Mouse (Mus musculus) monocyte, adult 5-6 weeks (primary cell): ENCODE measurements at regions not wholly inside any gene's neighbourhood (a gene's known extent, or its start where the extent isn't known, plus 50 kb on each side); places are given as distances from the start of the nearest gene placed in this dataset.

Experiments
- ATAC-seq: fragments of 153-309, 156-312 bp; replicated peaks from 2 replicates; pipeline ENCODE4 v1.8.0; 2017; ENCODE audit warnings: mild to moderate bottlenecking; ENCODE audit not compliant: low TSS enrichment, insufficient number of reproducible peaks, severe bottlenecking, poor library complexity, low FRiP score

DNA sequence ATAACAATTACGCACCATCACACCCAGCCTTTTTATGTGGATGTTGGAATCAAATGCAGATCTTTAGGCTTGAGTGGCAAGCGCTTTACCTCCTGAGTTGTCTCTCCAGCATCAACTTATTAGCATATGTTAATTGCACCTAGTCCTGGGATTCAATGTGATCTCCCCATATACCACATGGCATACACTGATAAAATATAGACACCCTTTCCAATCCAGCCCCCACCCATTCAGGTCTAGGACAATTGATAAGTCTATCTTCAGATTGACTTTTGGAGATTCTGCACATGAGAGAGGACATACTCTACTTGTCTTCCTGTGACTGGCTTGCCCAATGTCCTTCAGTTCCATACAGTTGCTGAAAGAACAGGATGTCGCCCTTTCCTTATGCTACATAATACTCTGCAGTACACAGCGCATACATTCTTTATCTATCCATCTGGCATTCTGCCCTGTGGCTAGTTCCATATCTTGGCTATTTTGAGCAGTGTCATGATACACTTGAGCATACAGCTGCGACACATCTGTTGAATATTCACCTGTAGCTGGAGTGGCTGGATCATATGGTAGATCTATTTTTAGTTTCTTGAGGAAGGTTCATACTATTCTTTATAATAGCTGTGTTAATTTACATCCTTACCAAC is 120.3 kb downstream of the Gsdmc2 start:
- no peak for ATAC-seq

DNA sequence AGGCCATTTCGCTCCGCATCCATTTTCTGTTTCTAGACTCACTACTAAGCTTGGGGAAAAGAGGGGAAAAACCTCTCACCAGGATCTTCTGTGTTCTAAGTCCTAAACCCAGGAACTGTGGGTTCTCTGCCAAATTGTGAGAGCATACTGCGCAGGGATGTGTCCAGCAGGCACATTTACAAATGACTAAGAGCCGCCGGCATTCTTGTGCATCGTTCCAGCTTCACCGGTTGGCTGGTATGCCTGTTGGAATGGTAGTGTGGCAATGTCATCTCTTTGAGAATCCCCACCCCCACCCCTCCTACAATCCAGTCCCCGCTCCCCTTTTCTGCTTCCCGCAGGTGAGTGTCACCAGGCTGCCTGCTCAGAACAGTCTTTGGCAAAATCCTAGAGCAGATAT is 122.0 kb downstream of the Gsdmc2 start:
- ATAC-seq = no peak

DNA sequence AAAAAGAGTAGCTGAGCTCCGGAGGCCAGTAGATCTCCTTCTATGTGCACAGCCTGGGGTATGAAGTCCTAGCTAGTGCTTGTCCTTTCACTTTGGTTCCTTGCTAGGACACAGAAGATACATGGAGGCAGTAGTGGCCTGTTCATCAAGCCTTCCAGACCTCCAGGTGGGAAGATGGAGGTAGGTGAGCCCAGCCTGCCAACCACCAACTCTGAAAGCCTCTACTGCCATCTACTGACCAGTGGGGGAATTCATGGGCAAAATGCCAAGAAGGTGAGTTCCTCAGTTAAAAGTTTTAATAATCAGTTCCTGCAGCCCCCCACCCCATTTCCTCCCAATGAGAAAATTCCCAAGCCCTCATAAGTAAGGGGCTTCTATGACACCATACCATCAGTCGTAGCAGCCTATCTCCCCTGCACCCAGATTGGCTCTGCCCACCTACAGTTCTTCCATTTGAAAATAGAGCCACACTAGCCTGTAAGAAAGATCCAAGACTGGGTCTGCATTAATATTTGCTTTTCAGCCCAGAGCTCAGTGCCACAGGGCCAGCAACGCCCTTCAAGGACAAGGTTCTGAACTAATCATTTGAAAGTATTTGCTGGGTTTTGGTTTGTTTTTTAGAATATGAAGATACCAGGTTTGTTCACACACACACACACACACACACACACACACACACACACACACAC is 123.2 kb downstream of the Gsdmc2 start:
- no peak; the same call in 1 of the 2 replicates for ATAC-seq

DNA sequence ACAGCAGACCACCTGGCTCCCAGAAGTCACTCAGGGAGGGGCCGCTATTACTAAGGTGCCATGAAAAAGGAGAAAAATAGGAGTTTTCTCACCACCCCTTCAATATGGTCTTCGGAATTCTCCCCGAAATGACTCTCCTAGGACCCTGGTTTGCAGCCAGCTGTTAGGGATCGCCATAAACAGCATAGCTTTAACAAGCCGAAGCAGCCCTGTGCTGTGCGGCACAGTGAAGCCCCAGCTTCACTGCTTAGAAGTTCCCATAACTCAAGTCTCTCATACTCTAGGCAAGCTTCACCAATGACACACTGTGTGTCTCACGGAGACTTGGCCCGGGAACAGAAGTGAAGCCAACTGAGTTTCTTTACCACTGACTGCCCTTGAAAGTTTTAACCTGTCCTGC is 127.2 kb downstream of the Gsdmc2 start:
- no peak for ATAC-seq

- ATAC-seq = no peak
Measured at GRCm38 (mm10) chr15:63713697-63714096, 131.3 kb downstream of the Gsdmc2 start.

GRCm38 (mm10) chr15:63710381-63710780 is 134.6 kb downstream of the Gsdmc2 start:
- ATAC-seq = no peak

- ATAC-seq = no peak
Measured at GRCm38 (mm10) chr15:63709270-63709933, 135.6 kb downstream of the Gsdmc2 start.

GRCm38 (mm10) chr15:63704636-63705035 is 140.3 kb downstream of the Gsdmc2 start:
- no peak for ATAC-seq

GRCm38 (mm10) chr15:63697831-63698230 is 147.1 kb downstream of the Gsdmc2 start:
- ATAC-seq = no peak

DNA sequence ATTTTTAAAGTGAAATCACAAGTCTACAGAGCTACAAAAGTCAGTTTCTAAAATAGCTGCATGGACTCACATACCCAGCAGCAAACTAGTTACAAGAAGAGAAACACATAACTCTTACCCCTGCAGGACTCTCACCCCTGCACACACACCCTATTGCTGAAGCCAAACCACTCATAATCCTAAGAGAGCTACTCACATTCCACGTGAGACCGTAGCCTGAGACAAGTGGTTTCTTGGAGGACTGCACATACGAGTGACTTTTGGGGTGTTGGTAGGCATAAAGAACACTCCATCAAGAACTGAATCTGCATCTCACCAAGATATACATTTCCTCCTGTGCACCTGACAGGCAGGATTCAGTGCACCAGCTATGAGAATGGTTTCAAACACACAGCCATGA is 150.8 kb downstream of the Gsdmc2 start:
- ATAC-seq = no peak

GRCm38 (mm10) chr15:63693561-63693960 is 151.4 kb downstream of the Gsdmc2 start:
- no peak for ATAC-seq

DNA sequence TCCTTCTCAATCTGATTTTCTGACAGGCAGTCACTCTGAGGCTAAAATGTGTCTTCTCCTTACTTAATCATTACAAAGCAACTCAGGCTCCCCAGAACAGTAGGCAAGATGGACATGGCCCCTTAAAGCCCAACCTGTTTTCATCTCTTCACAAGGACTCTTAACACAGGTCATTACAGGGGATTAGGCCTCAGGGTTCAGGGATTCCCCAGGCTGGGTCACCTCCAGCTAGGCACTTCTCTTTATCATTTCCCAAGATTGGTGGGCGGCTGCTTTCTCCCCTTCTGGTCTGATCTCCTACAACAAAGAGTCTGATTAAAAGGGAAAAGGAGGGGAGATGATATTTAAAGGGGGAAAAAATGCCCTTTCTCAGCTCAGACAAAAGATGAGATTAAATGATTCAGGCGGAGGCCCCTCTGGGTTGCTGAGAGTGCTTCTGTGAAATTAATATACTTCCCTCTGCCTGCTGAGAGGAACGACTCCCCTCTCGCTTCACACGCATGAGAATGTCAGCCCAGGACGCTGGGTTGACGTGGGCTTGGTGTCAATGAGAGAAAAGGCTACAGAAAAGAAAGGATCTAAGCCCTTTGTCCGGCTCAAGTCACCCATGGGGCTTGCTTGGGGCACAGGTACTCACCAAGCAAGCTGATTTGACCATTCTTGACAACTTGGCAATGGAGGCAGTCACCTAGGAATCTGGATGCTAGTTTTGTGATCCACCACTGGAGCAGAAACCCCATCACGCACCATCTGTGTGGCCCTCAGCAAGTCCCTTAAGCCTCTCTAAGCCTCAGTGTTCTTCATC is 152.3 kb downstream of the Gsdmc2 start:
- no peak for ATAC-seq

GRCm38 (mm10) chr15:63689788-63690575 is 155.0 kb downstream of the Gsdmc2 start:
- no peak for ATAC-seq

- no peak for ATAC-seq
Measured at GRCm38 (mm10) chr15:63687852-63688251, 157.1 kb downstream of the Gsdmc2 start.

DNA sequence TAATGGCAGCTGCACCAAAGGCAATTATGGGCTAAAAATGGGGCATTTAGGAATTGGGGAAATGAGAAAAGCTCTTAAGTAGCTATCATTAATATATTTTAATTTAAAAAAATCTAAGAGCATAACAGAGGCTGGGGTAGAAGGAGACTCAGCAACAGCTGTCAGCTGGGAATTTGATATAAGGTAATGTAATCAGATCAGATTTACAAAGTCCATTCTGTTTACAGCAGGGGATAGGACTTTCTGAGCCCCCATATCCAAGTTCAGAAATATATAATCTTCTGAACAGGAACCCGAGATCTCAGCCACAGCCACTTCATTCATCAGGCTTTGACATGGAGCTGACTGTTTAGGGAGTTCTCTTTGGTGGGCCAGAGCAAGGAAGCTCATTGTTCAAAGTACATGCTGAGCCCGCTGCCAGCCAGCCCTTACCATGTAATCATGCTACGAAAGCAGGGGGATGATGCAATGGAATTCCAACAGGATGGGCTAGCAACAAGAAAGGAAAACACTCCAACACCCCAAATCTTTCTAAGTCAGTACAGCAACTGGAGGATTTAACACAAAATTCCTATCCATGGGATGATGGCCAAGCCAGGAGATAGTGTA is 157.9 kb downstream of the Gsdmc2 start:
- ATAC-seq = no peak

- ATAC-seq = no peak
Measured at GRCm38 (mm10) chr15:63679984-63680925, 164.7 kb downstream of the Gsdmc2 start.

DNA sequence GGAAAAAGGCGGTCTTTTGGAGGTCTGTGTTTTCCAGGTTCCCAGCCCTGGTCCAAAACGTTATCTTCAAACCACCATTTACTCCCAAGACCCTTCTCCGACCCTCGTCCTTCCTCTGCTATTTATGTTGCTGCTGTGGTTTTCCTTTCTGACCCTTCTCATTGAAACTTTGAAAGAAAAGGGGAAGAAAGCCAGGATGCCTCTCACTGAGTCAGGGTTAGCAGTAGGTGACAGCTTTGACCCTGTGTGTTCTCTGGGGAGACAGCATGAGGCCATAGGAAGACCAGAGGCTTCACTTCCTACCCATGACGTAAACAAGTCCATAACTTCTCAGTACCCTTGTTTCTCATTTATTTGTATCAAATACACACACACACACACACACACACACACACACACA is 166.1 kb downstream of the Gsdmc2 start:
- ATAC-seq = no peak
